Mouse (Mus musculus) liver, embryonic 14.5 days (tissue): ENCODE measurements around the gene Dpagt1.

Experiments
- CTCF ChIP-seq: IDR thresholded peaks from 2 replicates; pipeline ENCODE4 v1.5.1; 2016; ENCODE audit warnings: antibody characterized with exemption, low read depth, control low read depth
- EP300 ChIP-seq: IDR thresholded peaks from 2 replicates; pipeline ENCODE4 v1.6.1; 2016; ENCODE audit warnings: antibody characterized with exemption, low read depth

- no peak for TF ChIP-seq CTCF
- no peak for TF ChIP-seq EP300
Observed at GRCm38 (mm10) chr9:44342605-44343004, 16.8 kb downstream of the Dpagt1 start.
